Mouse (Mus musculus) stomach, postnatal 0 days (tissue): ENCODE data around the gene Pdf. TPM values are rescaled to one million over a fixed set of nuclear protein-coding genes. Genes with fewer than 3 reads are reported as not detected.

ENCODE experiments used
- ATAC-seq: fragments of 200-750 bp; cut with Nextera tagmentation; 2 replicates; pipeline ENCODE4 v1.8.0; 2017; ENCODE audit not compliant: low FRiP score, low TSS enrichment
- DNase-seq: peaks from one replicate; pipeline ENCODE4 v3.0.0-alpha.2; 2016; ENCODE audit warnings: low spot score
- H3K27ac ChIP-seq: fragments of 300-500 bp; sonication (generic); replicated peaks from 2 replicates; pipeline ENCODE4 v1.5.1; 2014; ENCODE audit warnings: mild to moderate bottlenecking, control low read depth
- H3K27me3 ChIP-seq: fragments of 300-500 bp; sonication (generic); 2 replicates; pipeline ENCODE4 v1.6.1; 2014; ENCODE audit warnings: low read length; ENCODE audit not compliant: control insufficient read depth, insufficient read depth
- H3K36me3 ChIP-seq: fragments of 300-500 bp; sonication (generic); 2 replicates; pipeline ENCODE4 v1.6.1; 2014; ENCODE audit warnings: low read length, mixed read lengths; ENCODE audit not compliant: control insufficient read depth, insufficient read depth
- H3K4me1 ChIP-seq: fragments of 300-500 bp; sonication (generic); replicated peaks from 2 replicates; pipeline ENCODE4 v1.6.1; 2014; ENCODE audit warnings: antibody characterized with exemption; ENCODE audit not compliant: control insufficient read depth, insufficient read depth
- H3K4me2 ChIP-seq: fragments of 300-500 bp; sonication (generic); replicated peaks from 2 replicates; pipeline ENCODE4 v1.6.1; 2014; ENCODE audit warnings: low read depth, mild to moderate bottlenecking, control low read depth, moderate library complexity
- H3K4me3 ChIP-seq: fragments of 300-500 bp; sonication (generic); 2 replicates; pipeline ENCODE4 v1.5.1; 2014; ENCODE audit warnings: low read depth, low read length, control low read depth
- H3K9ac ChIP-seq: fragments of 300-500 bp; sonication (generic); 2 replicates; pipeline ENCODE4 v1.6.1; 2014; ENCODE audit warnings: mild to moderate bottlenecking, low read length, control low read depth, mixed read lengths
- H3K9me3 ChIP-seq: fragments of 300-500 bp; sonication (generic); 2 replicates; pipeline ENCODE4 v1.6.1; 2016; ENCODE audit warnings: low read length; ENCODE audit not compliant: control insufficient read depth
- CTCF ChIP-seq: IDR thresholded peaks from 2 replicates; pipeline ENCODE4 v1.5.1; 2016; ENCODE audit warnings: antibody characterized with exemption, low read depth, mild to moderate bottlenecking, moderate library complexity
- EP300 ChIP-seq: optimal IDR thresholded peaks from 2 replicates; pipeline ENCODE3; 2016; ENCODE audit warnings: antibody characterized with exemption
- WGBS: fragments of 180-500 bp; shearing (Covaris S2); extraction: QIAGEN DNeasy Blood & Tissue Kit; methylation state at CpG from one replicate; pipeline ENCODE4 v1.1.7; 2014; 5-methylcytosine and 5-hydroxymethylcytosine counted together
- polyA plus RNA-seq: library from polyadenylated mRNA; unstranded; fragments of >200 nt; fragmentation: Nextera tagmentation; extraction: Ambion mirVana; gene quantifications from 2 replicates; pipeline ENCODE4 v1.2.1, GENCODE M21; 2015

Pdf gene
- 26.5 and 28.2 TPM in 2 replicates for polyA plus RNA-seq

GRCm38 (mm10) chr8:107048061-107048941, at the start of gene Pdf:
Pdf (minus strand) TSS chr8:107048614.
- peak within 1 kb of the TSS; percentile 82 for H3K9ac ChIP-seq
- no peaks in the 10 kb centered on the region for H3K4me1 ChIP-seq
- no peaks in the 10 kb centered on the region for H3K27me3 ChIP-seq
- H3K4me2 ChIP-seq, result peak within 1 kb of the TSS; percentile 88
- H3K4me3 ChIP-seq, result peak within 1 kb of the TSS; percentile 89
- under 1% methylated on average over 85 of the region's 87 CpGs for WGBS
- peak; percentile 90 for ATAC-seq
- H3K27ac ChIP-seq, result peak within 1 kb of the TSS; percentile 94
- no peaks in the 10 kb centered on the region for H3K9me3 ChIP-seq
- peak; percentile 87 for DNase-seq
- TF ChIP-seq EP300 (no peak), CTCF (no peak)
- peaks cover 27% of the 10 kb centered on the region for H3K36me3 ChIP-seq

- H3K4me1 ChIP-seq, result no peaks in the 10 kb centered on the region; the same call in 1 of the 2 replicates
- no peak for TF ChIP-seq EP300
- no peak for TF ChIP-seq CTCF
- 6% methylated on average over 27 of the region's 39 CpGs for WGBS
- H3K9ac ChIP-seq, result peak within 1 kb of the TSS; percentile 89
- peak within 1 kb of the TSS; percentile 62 for H3K4me2 ChIP-seq
- peak; percentile 96 for ATAC-seq
- H3K9me3 ChIP-seq, result no peaks in the 10 kb centered on the region
- H3K36me3 ChIP-seq, result no peaks in the 10 kb centered on the region
- H3K4me3 ChIP-seq, result peak within 1 kb of the TSS; percentile 86
- DNase-seq, result peak; percentile 95
- H3K27me3 ChIP-seq, result no peaks in the 10 kb centered on the region
- H3K27ac ChIP-seq, result peak within 1 kb of the TSS; percentile 97
These were observed 48.1 kb upstream of the Pdf start, which contains the start of gene Terf2 for GRCm38 (mm10) chr8:107096366-107097036. Terf2 (minus strand) TSS chr8:107096547.

GRCm38 (mm10) chr8:107095717-107096365, 47.4 kb upstream of the Pdf start:
- Histone ChIP-seq H3K27me3 (no peaks in the 10 kb centered on the region), H3K9me3 (no peaks in the 10 kb centered on the region), H3K27ac (peak overlapping the region; percentile 97), H3K36me3 (no peaks in the 10 kb centered on the region), H3K4me2 (peak overlapping the region; percentile 62), H3K4me1 (no peaks in the 10 kb centered on the region; the same call in 1 of the 2 replicates), H3K9ac (peak overlapping the region; percentile 89), H3K4me3 (peak overlapping the region; percentile 86)
- WGBS, result 1% methylated on average over 49 of the region's 53 CpGs
- no peak; the same call in 1 of the 2 replicates for ATAC-seq
- DNase-seq, result no peak
- no peak for TF ChIP-seq CTCF
- TF ChIP-seq EP300, result no peak

GRCm38 (mm10) chr8:107090531-107090930, 42.1 kb upstream of the Pdf start:
- Histone ChIP-seq H3K9me3 (no peaks in the 10 kb centered on the region), H3K4me3 (no peak overlapping the region), H3K27me3 (no peaks in the 10 kb centered on the region), H3K4me2 (no peak overlapping the region), H3K27ac (no peak overlapping the region), H3K36me3 (peaks cover 3% of the 10 kb centered on the region; the same call in 1 of the 2 replicates), H3K4me1 (no peaks in the 10 kb centered on the region; the same call in 1 of the 2 replicates), H3K9ac (no peak overlapping the region)
- 84% methylated on average over 7 of the region's 7 CpGs for WGBS
- TF ChIP-seq CTCF (no peak), EP300 (no peak)
- ATAC-seq (no peak), DNase-seq (no peak)

- H3K4me3 ChIP-seq, result no peak overlapping the region
- no peak overlapping the region for H3K4me2 ChIP-seq
- WGBS, result 89% methylated on average over 5 of the region's 5 CpGs
- H3K9ac ChIP-seq, result no peak overlapping the region
- H3K27ac ChIP-seq, result no peak overlapping the region
- H3K9me3 ChIP-seq, result no peaks in the 10 kb centered on the region
- ATAC-seq (0 out of 2 replicates have a peak, but pooled peaks have one; percentile 21), DNase-seq (no peak)
- H3K4me1 ChIP-seq, result no peaks in the 10 kb centered on the region
- no peaks in the 10 kb centered on the region for H3K27me3 ChIP-seq
- TF ChIP-seq EP300, result no peak
- no peak for TF ChIP-seq CTCF
- peaks cover 3% of the 10 kb centered on the region; the same call in 1 of the 2 replicates for H3K36me3 ChIP-seq
These were observed 40.2 kb upstream of the Pdf start for GRCm38 (mm10) chr8:107088526-107089063.
